ENCODE assay signal across 8 mouse cellular contexts in the genomic region with DNA sequence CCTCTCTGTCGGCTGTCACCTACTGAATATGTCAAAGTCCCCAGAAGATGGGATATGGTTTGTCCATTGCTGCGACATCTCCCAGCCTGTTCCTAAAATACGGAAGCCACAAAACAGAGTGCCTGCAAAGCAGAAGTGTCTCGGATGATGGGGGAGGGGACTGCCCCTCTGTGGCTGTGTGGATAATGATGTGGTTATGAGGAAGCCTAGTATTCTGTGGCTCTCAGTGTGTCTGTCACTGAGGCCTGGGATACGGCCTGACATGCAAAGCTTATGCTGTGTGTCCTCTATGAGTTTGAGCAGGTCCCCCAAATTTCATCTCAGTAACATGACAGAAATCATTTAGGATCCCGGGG. TPM values are rescaled to one million over a fixed set of nuclear protein-coding genes. Genes with fewer than 3 reads are reported as not detected.
DNase-seq lines count a peak whose midpoint lies in the region; ATAC-seq lines count a peak whose summit lies in the region.

No protein-coding gene starts in this region.

- no peaks in the 10 kb centered on the region for H3K4me1 ChIP-seq in kidney, embryonic 16.5 days (ENCODE audit: insufficient read depth, low read length)
- peaks cover 14% of the 10 kb centered on the region for H3K4me1 ChIP-seq in hindbrain, embryonic 15.5 days (replicated peaks)
- peaks cover 23% of the 10 kb centered on the region for H3K4me1 ChIP-seq in midbrain, embryonic 16.5 days (ENCODE audit: control insufficient read depth, insufficient read depth, low read length)

- no peak for ATAC-seq in kidney, embryonic 16.5 days (ENCODE audit: low FRiP score, low TSS enrichment)
- ATAC-seq in hindbrain, embryonic 15.5 days (ENCODE audit: low FRiP score, low read depth) = peak; percentile 86
- ATAC-seq in midbrain, embryonic 16.5 days = peak; percentile 86

- H3K4me2 ChIP-seq in kidney, embryonic 16.5 days (replicated peaks; ENCODE audit: low read depth, low read length) = peak overlapping the region; percentile 27; the same call in 1 of the 2 replicates
- peak overlapping the region; percentile 47 for H3K4me2 ChIP-seq in hindbrain, embryonic 15.5 days
- peak overlapping the region; percentile 42 for H3K4me2 ChIP-seq in midbrain, embryonic 16.5 days (ENCODE audit: low read length)

- H3K36me3 ChIP-seq in kidney, embryonic 16.5 days (ENCODE audit: insufficient read depth, low read length) = no peaks in the 10 kb centered on the region
- H3K36me3 ChIP-seq in hindbrain, embryonic 15.5 days = no peaks in the 10 kb centered on the region
- H3K36me3 ChIP-seq in midbrain, embryonic 16.5 days (ENCODE audit: control insufficient read depth, insufficient read depth, low read length) = no peaks in the 10 kb centered on the region

- H3K9ac ChIP-seq in kidney, embryonic 16.5 days (replicated peaks; ENCODE audit: low read length) = no peak overlapping the region
- H3K9ac ChIP-seq in hindbrain, embryonic 15.5 days = no peak overlapping the region; the same call in 1 of the 2 replicates
- H3K9ac ChIP-seq in midbrain, embryonic 16.5 days (ENCODE audit: low read depth, low read length) = peak overlapping the region; percentile 52

- H3K4me3 ChIP-seq in kidney, embryonic 16.5 days (ENCODE audit: low read length) = no peak overlapping the region
- H3K4me3 ChIP-seq in hindbrain, embryonic 15.5 days = no peak overlapping the region
- H3K4me3 ChIP-seq in midbrain, embryonic 16.5 days (ENCODE audit: low read depth, low read length) = no peak overlapping the region

- H3K27me3 ChIP-seq in kidney, embryonic 16.5 days (ENCODE audit: insufficient read depth, low read length) = no peaks in the 10 kb centered on the region
- H3K27me3 ChIP-seq in hindbrain, embryonic 15.5 days = no peaks in the 10 kb centered on the region
- H3K27me3 ChIP-seq in midbrain, embryonic 16.5 days (ENCODE audit: control insufficient read depth, insufficient read depth, low read depth, low read length) = no peaks in the 10 kb centered on the region

- no peak for DNase-seq in kidney, adult 8-10 months
- DNase-seq in c-Kit-positive CD71-negative TER-119-negative erythroid progenitor cells, embryonic 14.5 days (ENCODE audit: low read depth) = peak; percentile 42
- DNase-seq in gastrocnemius, adult 18-20 months (ENCODE audit: low spot score) = no peak
- no peak for DNase-seq in cerebellum, adult 18-20 months
- DNase-seq in urinary bladder, postnatal 14 days (ENCODE audit: low spot score) = no peak

- H3K27ac ChIP-seq in kidney, embryonic 16.5 days (ENCODE audit: low read length) = no peak overlapping the region
- peak overlapping the region; percentile 82 for H3K27ac ChIP-seq in hindbrain, embryonic 15.5 days (replicated peaks)
- peak overlapping the region; percentile 90 for H3K27ac ChIP-seq in midbrain, embryonic 16.5 days (ENCODE audit: low read length)

- H3K9me3 ChIP-seq in kidney, embryonic 16.5 days (ENCODE audit: low read length) = no peaks in the 10 kb centered on the region
- H3K9me3 ChIP-seq in hindbrain, embryonic 15.5 days = 0 out of 2 replicates have a peak, but pooled peaks cover 3% of the 10 kb centered on the region
- H3K9me3 ChIP-seq in midbrain, embryonic 16.5 days (replicated peaks; ENCODE audit: control insufficient read depth, low read length, poor library complexity, severe bottlenecking) = no peaks in the 10 kb centered on the region

- WGBS in kidney, embryonic 16.5 days = 45% methylated on average over 6 of the region's 6 CpGs
- WGBS in hindbrain, embryonic 15.5 days = 20% methylated on average over 6 of the region's 6 CpGs
- 12% methylated on average over 6 of the region's 6 CpGs for WGBS in midbrain, embryonic 16.5 days

RNA-seq across cellular contexts. Expression of a gene that starts 35.2 kb away (rescaled TPM):
- polyA plus RNA-seq in kidney, embryonic 16.5 days (2015; fragmentation: Nextera tagmentation; extraction: Ambion mirVana) = 7.1 and 8.1 TPM in 2 replicates
- 16.0 and 16.1 TPM in 2 replicates for polyA plus RNA-seq in hindbrain, embryonic 15.5 days (2015; fragmentation: Nextera tagmentation; extraction: Ambion mirVana)
- polyA plus RNA-seq in midbrain, embryonic 16.5 days (2015; fragmentation: Nextera tagmentation; extraction: Ambion mirVana) = 19.6 and 22.3 TPM in 2 replicates
- 10 to 100 TPM; 28.7 to 33.2 TPM for total RNA-seq in gastrocnemius, adult 18-20 months (2021)
